Mouse (Mus musculus): Measurements from ENCODE around the gene Megf11. TPM values are rescaled to one million over a fixed set of nuclear protein-coding genes. Genes with fewer than 3 reads are reported as not detected.
"Not testable (repeated sequence)": the region's sequence is repeated elsewhere in the genome, so short reads cannot be mapped to it uniquely, and the experiment has no call there.

The Megf11 gene
- polyA plus RNA-seq, 1 experiment from 2014 or later, result 0.92 TPM

- H3K4me1 ChIP-seq (ENCODE audit: control insufficient read depth in 2 of 2, insufficient read depth in 2 of 2, low read length in 2 of 2), result peaks cover 5 to 18% of the 10 kb centered on the region in 2 experiments
- 42% methylated on average over 6 of the region's 6 CpGs for WGBS
- peak overlapping the region; percentile 33 for H3K4me2 ChIP-seq (ENCODE audit: low read length)
- no peak for ATAC-seq (ENCODE audit: insufficient number of reproducible peaks, insufficient read depth, low FRiP score, low read depth)
- 0 out of 2 replicates have a peak, but pooled peaks cover 3% of the 10 kb centered on the region for H3K36me3 ChIP-seq (ENCODE audit: control insufficient read depth, insufficient read depth, low read length)
- no peaks in the 10 kb centered on the region for H3K27me3 ChIP-seq (ENCODE audit: control insufficient read depth, insufficient read depth, low read length)
- peak overlapping the region; percentile 34; the same call in 1 of the 2 replicates for H3K9ac ChIP-seq (ENCODE audit: low read length)
- H3K9me3 ChIP-seq (ENCODE audit: control insufficient read depth, low read length), result no peaks in the 10 kb centered on the region
- H3K4me3 ChIP-seq (ENCODE audit: control insufficient read depth in 1 of 2, insufficient read depth in 1 of 2, low read depth in 1 of 2, low read length in 2 of 2), result no peak overlapping the region
- no peak overlapping the region for H3K27ac ChIP-seq (replicated peaks in 1 of 2; ENCODE audit: control insufficient read depth in 1 of 2, insufficient read depth in 1 of 2, low read depth in 2 of 2, low read length in 2 of 2)
These were observed 348.7 kb downstream of the Megf11 start for GRCm38 (mm10) chr9:64734166-64734565.

GRCm38 (mm10) chr9:64734992-64735391, 349.6 kb downstream of the Megf11 start:
- WGBS, result 89% methylated on average over 6 of the region's 7 CpGs
- peak overlapping the region; percentile 33; the same call in 1 of the 2 replicates for H3K4me2 ChIP-seq (ENCODE audit: low read length)
- H3K27me3 ChIP-seq (ENCODE audit: control insufficient read depth, insufficient read depth, low read length), result not testable (repeated sequence)

GRCm38 (mm10) chr9:64736076-64736638, 350.7 kb downstream of the Megf11 start:
- Histone ChIP-seq H3K9me3 (ENCODE audit: control insufficient read depth, low read length) (no peaks in the 10 kb centered on the region), H3K27ac (replicated peaks in 1 of 2; ENCODE audit: control insufficient read depth in 1 of 2, insufficient read depth in 1 of 2, low read depth in 2 of 2, low read length in 2 of 2) (peak overlapping the region; percentile 94 to 96), H3K9ac (ENCODE audit: low read length) (peak overlapping the region; percentile 91), H3K27me3 (ENCODE audit: control insufficient read depth, insufficient read depth, low read length) (no peaks in the 10 kb centered on the region), H3K4me1 (ENCODE audit: control insufficient read depth in 2 of 2, insufficient read depth in 2 of 2, low read length in 2 of 2) (peaks cover 5 to 15% of the 10 kb centered on the region in 2 experiments), H3K4me3 (ENCODE audit: control insufficient read depth in 1 of 2, insufficient read depth in 1 of 2, low read depth in 1 of 2, low read length in 2 of 2) (peak overlapping the region; percentile 93 to 94), H3K36me3 (ENCODE audit: control insufficient read depth, insufficient read depth, low read length) (0 out of 2 replicates have a peak, but pooled peaks cover 3% of the 10 kb centered on the region), H3K4me2 (ENCODE audit: low read length) (peak overlapping the region; percentile 66)
- 2% methylated on average over 9 of the region's 9 CpGs for WGBS
- ATAC-seq (ENCODE audit: insufficient number of reproducible peaks, insufficient read depth, low FRiP score, low read depth), result no peak

More at GRCm38 (mm10) chr9:64734992-64735391, 349.6 kb downstream of the Megf11 start:
- H3K9me3 ChIP-seq (ENCODE audit: control insufficient read depth, low read length); H3K4me3 ChIP-seq (ENCODE audit: control insufficient read depth in 1 of 2, insufficient read depth in 1 of 2, low read depth in 1 of 2, low read length in 2 of 2); ATAC-seq (ENCODE audit: insufficient number of reproducible peaks, insufficient read depth, low FRiP score, low read depth); H3K27ac ChIP-seq (replicated peaks in 1 of 2; ENCODE audit: control insufficient read depth in 1 of 2, insufficient read depth in 1 of 2, low read depth in 2 of 2, low read length in 2 of 2); H3K9ac ChIP-seq (ENCODE audit: low read length); H3K36me3 ChIP-seq (ENCODE audit: control insufficient read depth, insufficient read depth, low read length): not testable (repeated sequence)
- peaks cover 5 to 18% of the 10 kb centered on the region in 2 experiments for H3K4me1 ChIP-seq (ENCODE audit: control insufficient read depth in 2 of 2, insufficient read depth in 2 of 2, low read length in 2 of 2)

- Histone ChIP-seq H3K4me1 (ENCODE audit: control insufficient read depth in 2 of 2, insufficient read depth in 2 of 2, low read length in 2 of 2) (peaks cover 3 to 11% of the 10 kb centered on the region in 2 experiments), H3K4me3 (ENCODE audit: control insufficient read depth in 1 of 2, insufficient read depth in 1 of 2, low read depth in 1 of 2, low read length in 2 of 2) (peak overlapping the region; percentile 93 to 94), H3K27me3 (ENCODE audit: control insufficient read depth, insufficient read depth, low read length) (no peaks in the 10 kb centered on the region), H3K4me2 (ENCODE audit: low read length) (peak overlapping the region; percentile 66), H3K9me3 (ENCODE audit: control insufficient read depth, low read length) (no peaks in the 10 kb centered on the region), H3K9ac (ENCODE audit: low read length) (peak overlapping the region; percentile 91), H3K27ac (replicated peaks in 1 of 2; ENCODE audit: control insufficient read depth in 1 of 2, insufficient read depth in 1 of 2, low read depth in 2 of 2, low read length in 2 of 2) (peak overlapping the region; percentile 94 to 96), H3K36me3 (ENCODE audit: control insufficient read depth, insufficient read depth, low read length) (0 out of 2 replicates have a peak, but pooled peaks cover 3% of the 10 kb centered on the region)
- under 1% methylated on average over 32 of the region's 35 CpGs for WGBS
- ATAC-seq (ENCODE audit: insufficient number of reproducible peaks, insufficient read depth, low FRiP score, low read depth), result peak; percentile 63
These were observed 351.4 kb downstream of the Megf11 start for GRCm38 (mm10) chr9:64736639-64737405.

GRCm38 (mm10) chr9:64737406-64738201, 352.2 kb downstream of the Megf11 start, which contains the start of gene Rab11a:
Gene Rab11a, minus strand, starts transcription at chr9:64737758.
- 0 out of 2 replicates have a peak, but pooled peaks cover 3% of the 10 kb centered on the region for H3K36me3 ChIP-seq (ENCODE audit: control insufficient read depth, insufficient read depth, low read length)
- H3K27ac ChIP-seq (replicated peaks in 1 of 2; ENCODE audit: control insufficient read depth in 1 of 2, insufficient read depth in 1 of 2, low read depth in 2 of 2, low read length in 2 of 2), result peak within 1 kb of the TSS; percentile 94 to 96
- peak within 1 kb of the TSS; percentile 66 for H3K4me2 ChIP-seq (ENCODE audit: low read length)
- no peaks in the 10 kb centered on the region for H3K9me3 ChIP-seq (ENCODE audit: control insufficient read depth, low read length)
- peak within 1 kb of the TSS; percentile 91 for H3K9ac ChIP-seq (ENCODE audit: low read length)
- peak; percentile 93 for ATAC-seq (ENCODE audit: insufficient number of reproducible peaks, insufficient read depth, low FRiP score, low read depth)
- H3K4me3 ChIP-seq (ENCODE audit: control insufficient read depth in 1 of 2, insufficient read depth in 1 of 2, low read depth in 1 of 2, low read length in 2 of 2), result peak within 1 kb of the TSS; percentile 93 to 94
- under 1% methylated on average over 60 of the region's 61 CpGs for WGBS
- H3K27me3 ChIP-seq (ENCODE audit: control insufficient read depth, insufficient read depth, low read length), result no peaks in the 10 kb centered on the region
- peaks cover 3 to 11% of the 10 kb centered on the region in 2 experiments for H3K4me1 ChIP-seq (ENCODE audit: control insufficient read depth in 2 of 2, insufficient read depth in 2 of 2, low read length in 2 of 2)

GRCm38 (mm10) chr9:64739001-64739400, 353.6 kb downstream of the Megf11 start:
- Histone ChIP-seq H3K4me2 (ENCODE audit: low read length) (no peak overlapping the region), H3K9me3 (ENCODE audit: control insufficient read depth, low read length) (no peaks in the 10 kb centered on the region), H3K27ac (replicated peaks in 1 of 2; ENCODE audit: control insufficient read depth in 1 of 2, insufficient read depth in 1 of 2, low read depth in 2 of 2, low read length in 2 of 2) (no peak overlapping the region), H3K36me3 (ENCODE audit: control insufficient read depth, insufficient read depth, low read length) (0 out of 2 replicates have a peak, but pooled peaks cover 3% of the 10 kb centered on the region), H3K4me1 (ENCODE audit: control insufficient read depth in 2 of 2, insufficient read depth in 2 of 2, low read length in 2 of 2) (peaks cover 3 to 8% of the 10 kb centered on the region in 2 experiments), H3K9ac (ENCODE audit: low read length) (no peak overlapping the region), H3K27me3 (ENCODE audit: control insufficient read depth, insufficient read depth, low read length) (no peaks in the 10 kb centered on the region), H3K4me3 (ENCODE audit: control insufficient read depth in 1 of 2, insufficient read depth in 1 of 2, low read depth in 1 of 2, low read length in 2 of 2) (no peak overlapping the region)
- ATAC-seq (ENCODE audit: insufficient number of reproducible peaks, insufficient read depth, low FRiP score, low read depth), result no peak
- WGBS, result 80% methylated on average over 2 of the region's 2 CpGs

- 67% methylated on average over 1 of the region's 1 CpGs for WGBS
- Histone ChIP-seq H3K4me1 (ENCODE audit: control insufficient read depth in 2 of 2, insufficient read depth in 2 of 2, low read length in 2 of 2) (no peaks in the 10 kb centered on the region), H3K4me2 (ENCODE audit: low read length) (no peak overlapping the region), H3K9me3 (ENCODE audit: control insufficient read depth, low read length) (no peaks in the 10 kb centered on the region), H3K9ac (ENCODE audit: low read length) (no peak overlapping the region), H3K27ac (replicated peaks in 1 of 2; ENCODE audit: control insufficient read depth in 1 of 2, insufficient read depth in 1 of 2, low read depth in 2 of 2, low read length in 2 of 2) (no peak overlapping the region), H3K4me3 (ENCODE audit: control insufficient read depth in 1 of 2, insufficient read depth in 1 of 2, low read depth in 1 of 2, low read length in 2 of 2) (no peak overlapping the region), H3K27me3 (ENCODE audit: control insufficient read depth, insufficient read depth, low read length) (no peaks in the 10 kb centered on the region), H3K36me3 (ENCODE audit: control insufficient read depth, insufficient read depth, low read length) (no peaks in the 10 kb centered on the region)
- ATAC-seq (ENCODE audit: insufficient number of reproducible peaks, insufficient read depth, low FRiP score, low read depth), result no peak
These were observed 357.0 kb downstream of the Megf11 start for GRCm38 (mm10) chr9:64742453-64742852.

Data from heart, embryonic 14.5 days (tissue).